In genomic region chr11:104334115-104334514, GRCm38 (mm10) we compare ENCODE assay signal across 14 mouse cellular contexts.
"Had no signal": no experiment of that assay in that cellular context is flagged by ENCODE, and none has a peak within 500 bp of the region (broad histone marks: within the 10 kb centered on the region; RNA-seq: fewer than 3 reads in every experiment).

No protein-coding gene starts in this region.

- H3K9me3 ChIP-seq: limb, embryonic 10.5 days; liver, embryonic 15.5 days; neural tube, embryonic 13.5 days; stomach, embryonic 15.5 days had no signal

- H3K9ac ChIP-seq: liver, embryonic 15.5 days; neural tube, embryonic 13.5 days; stomach, embryonic 15.5 days had no signal

- H3K27ac ChIP-seq: limb, embryonic 10.5 days; liver, embryonic 15.5 days; neural tube, embryonic 13.5 days; stomach, embryonic 15.5 days had no signal

- H3K4me1 ChIP-seq: limb, embryonic 10.5 days; liver, embryonic 15.5 days; neural tube, embryonic 13.5 days; stomach, embryonic 15.5 days had no signal

- H3K4me2 ChIP-seq: liver, embryonic 11.5 days; liver, embryonic 15.5 days; neural tube, embryonic 13.5 days; stomach, embryonic 15.5 days had no signal

- ATAC-seq: lung, postnatal 0 days had no signal

- H3K27me3 ChIP-seq: liver, embryonic 15.5 days; neural tube, embryonic 13.5 days; stomach, embryonic 15.5 days had no signal

- DNase-seq: kidney, adult 8-10 months; kidney, postnatal 25 days; layer of hippocampus, adult 9-11 months; lung, adult 2 months; lung, postnatal 36 days; right cerebral cortex, postnatal 14 days; thymus, adult 2 months; thymus, postnatal 25 days had no signal

- H3K4me3 ChIP-seq: limb, embryonic 10.5 days; liver, embryonic 15.5 days; neural tube, embryonic 13.5 days; stomach, embryonic 15.5 days had no signal
